Mouse (Mus musculus) forebrain, embryonic 15.5 days (tissue): ENCODE results near the gene Abhd17b. TPM values are rescaled to one million over a fixed set of nuclear protein-coding genes. Genes with fewer than 3 reads are reported as not detected.

ENCODE experiments used
- ATAC-seq: fragments of 200-750 bp; cut with Nextera tagmentation; replicated peaks from 2 replicates; pipeline ENCODE4 v1.8.0; 2017; ENCODE audit warnings: mild to moderate bottlenecking, moderate TSS enrichment, moderate library complexity
- H3K27ac ChIP-seq: fragments of 300-500 bp; sonication (generic); replicated peaks from 2 replicates; pipeline ENCODE4 v1.5.1; 2015; ENCODE audit warnings: mild to moderate bottlenecking, inconsistent platforms
- H3K27me3 ChIP-seq: fragments of 300-500 bp; sonication (generic); 2 replicates; pipeline ENCODE4 v1.6.1; 2015; ENCODE audit warnings: inconsistent platforms
- H3K36me3 ChIP-seq: fragments of 300-500 bp; sonication (generic); 2 replicates; pipeline ENCODE4 v1.6.1; 2015; ENCODE audit warnings: mild to moderate bottlenecking, inconsistent platforms
- H3K4me1 ChIP-seq: fragments of 300-500 bp; sonication (generic); 2 replicates; pipeline ENCODE4 v1.6.1; 2015; ENCODE audit warnings: inconsistent platforms
- H3K4me2 ChIP-seq: fragments of 300-500 bp; sonication (generic); replicated peaks from 2 replicates; pipeline ENCODE4 v1.6.1; 2015; ENCODE audit warnings: mild to moderate bottlenecking, inconsistent platforms
- H3K4me3 ChIP-seq: fragments of 300-500 bp; sonication (generic); 2 replicates; pipeline ENCODE4 v1.5.1; 2015; ENCODE audit warnings: mild to moderate bottlenecking, inconsistent platforms
- H3K9ac ChIP-seq: fragments of 300-500 bp; sonication (generic); replicated peaks from 2 replicates; pipeline ENCODE4 v1.6.1; 2015; ENCODE audit warnings: mild to moderate bottlenecking, inconsistent platforms
- H3K9me3 ChIP-seq: fragments of 300-500 bp; sonication (generic); 2 replicates; pipeline ENCODE4 v1.6.1; 2016; ENCODE audit warnings: inconsistent platforms
- WGBS: fragments of 180-500 bp; shearing (Covaris S2); methylation state at CpG from one replicate; pipeline ENCODE4 v1.1.7; 2015; ENCODE audit warnings: mixed read lengths; 5-methylcytosine and 5-hydroxymethylcytosine counted together
- polyA plus RNA-seq: library from polyadenylated mRNA; unstranded; fragments of >200 nt; fragmentation: Nextera tagmentation; extraction: Ambion mirVana; gene quantifications from 2 replicates; pipeline ENCODE4 v1.2.1, GENCODE M21; 2015

Gene Abhd17b
- polyA plus RNA-seq, 1 experiment from 2014 or later, result 44.1 TPM

DNA sequence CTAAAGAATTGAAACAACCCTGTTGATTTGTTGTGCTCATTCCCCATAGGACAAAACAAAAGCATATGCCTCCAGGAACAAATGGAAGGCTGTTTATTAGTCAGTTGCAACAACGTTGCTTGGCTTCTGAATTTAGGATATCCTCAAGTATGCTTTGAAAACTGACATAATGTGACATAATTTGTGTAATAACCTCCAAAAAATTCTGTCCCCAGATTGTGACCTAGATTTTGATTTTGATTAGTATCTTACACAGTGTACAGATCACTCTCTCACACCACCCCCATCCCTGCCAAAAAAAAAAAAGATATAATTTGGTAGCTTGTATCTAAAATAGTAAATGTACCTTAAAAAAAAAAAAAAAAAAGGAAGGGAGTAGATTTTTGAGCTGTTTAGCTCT lies 7.7 kb downstream of the Abhd17b start:
- H3K9me3 ChIP-seq, result no peaks in the 10 kb centered on the region
- H3K4me3 ChIP-seq, result no peak overlapping the region
- no peak overlapping the region for H3K9ac ChIP-seq
- H3K4me1 ChIP-seq, result peaks cover 5% of the 10 kb centered on the region
- H3K27ac ChIP-seq, result no peak overlapping the region
- H3K27me3 ChIP-seq, result no peaks in the 10 kb centered on the region
- H3K36me3 ChIP-seq, result no peaks in the 10 kb centered on the region
- ATAC-seq, result no peak
- WGBS, result 66% methylated on average over 1 of the region's 1 CpGs
- no peak overlapping the region for H3K4me2 ChIP-seq

DNA sequence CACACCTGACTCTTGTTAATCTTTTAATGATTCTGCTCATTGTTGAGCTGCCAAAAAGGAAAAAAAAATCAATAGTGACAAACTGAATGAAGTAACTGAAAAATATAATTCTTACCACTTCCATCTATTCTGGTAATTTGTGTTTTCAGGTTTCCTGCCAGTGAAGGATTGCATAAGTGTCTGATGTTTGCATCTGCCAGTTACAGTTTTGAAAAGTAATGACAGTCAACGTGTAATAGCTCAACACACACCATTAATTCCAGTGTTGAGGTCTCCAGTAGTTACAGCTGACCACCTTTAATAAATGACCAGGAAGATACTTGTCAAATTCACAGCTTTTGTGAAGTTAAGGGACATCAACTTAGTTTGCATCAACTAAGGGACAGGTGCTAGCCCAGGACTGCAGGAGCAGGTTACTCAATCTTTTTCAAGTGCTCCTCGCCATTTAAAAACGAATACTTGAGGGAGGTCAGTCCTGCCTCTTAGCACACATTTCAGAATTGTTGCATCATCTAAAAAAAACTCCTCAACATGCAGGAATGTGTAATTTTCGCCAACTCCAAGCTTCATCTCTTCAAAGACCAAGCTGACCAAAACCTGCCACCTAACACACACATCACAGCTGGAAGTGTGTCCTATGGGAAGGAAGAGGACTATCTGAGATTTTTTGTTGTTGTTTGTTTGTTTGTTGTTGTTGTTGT lies 10.9 kb downstream of the Abhd17b start:
- 86% methylated on average over 4 of the region's 4 CpGs for WGBS
- Histone ChIP-seq H3K36me3 (no peaks in the 10 kb centered on the region), H3K27me3 (no peaks in the 10 kb centered on the region), H3K4me3 (no peak overlapping the region), H3K9ac (no peak overlapping the region), H3K4me2 (no peak overlapping the region), H3K9me3 (no peaks in the 10 kb centered on the region), H3K4me1 (no peaks in the 10 kb centered on the region), H3K27ac (no peak overlapping the region)
- ATAC-seq, result no peak

DNA sequence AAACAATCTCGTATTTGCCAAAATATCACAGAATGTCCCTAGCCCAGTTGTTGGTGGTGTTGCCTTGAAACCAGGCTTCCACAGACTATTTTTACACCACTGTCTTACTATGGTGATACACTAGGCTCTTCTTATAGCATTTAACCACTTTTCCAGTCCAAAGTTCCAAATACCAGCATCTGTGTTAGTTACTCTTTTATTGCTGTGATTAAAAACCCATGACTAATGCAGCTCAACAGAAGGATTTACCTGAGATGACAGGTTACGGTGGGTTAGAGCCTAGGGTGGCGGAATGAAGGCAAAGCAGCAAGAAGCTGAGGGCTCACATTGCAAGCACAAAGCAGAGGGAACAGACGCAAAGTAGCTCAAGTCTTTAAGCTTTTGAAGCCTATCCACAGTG lies 16.7 kb downstream of the Abhd17b start:
- no peak overlapping the region for H3K4me3 ChIP-seq
- H3K36me3 ChIP-seq, result 0 out of 2 replicates have a peak, but pooled peaks cover 2% of the 10 kb centered on the region
- ATAC-seq, result no peak
- WGBS, result 96% methylated on average over 4 of the region's 4 CpGs
- H3K27ac ChIP-seq, result no peak overlapping the region
- no peak overlapping the region for H3K9ac ChIP-seq
- no peak overlapping the region for H3K4me2 ChIP-seq
- H3K4me1 ChIP-seq, result no peaks in the 10 kb centered on the region
- no peaks in the 10 kb centered on the region for H3K9me3 ChIP-seq
- no peaks in the 10 kb centered on the region for H3K27me3 ChIP-seq

DNA sequence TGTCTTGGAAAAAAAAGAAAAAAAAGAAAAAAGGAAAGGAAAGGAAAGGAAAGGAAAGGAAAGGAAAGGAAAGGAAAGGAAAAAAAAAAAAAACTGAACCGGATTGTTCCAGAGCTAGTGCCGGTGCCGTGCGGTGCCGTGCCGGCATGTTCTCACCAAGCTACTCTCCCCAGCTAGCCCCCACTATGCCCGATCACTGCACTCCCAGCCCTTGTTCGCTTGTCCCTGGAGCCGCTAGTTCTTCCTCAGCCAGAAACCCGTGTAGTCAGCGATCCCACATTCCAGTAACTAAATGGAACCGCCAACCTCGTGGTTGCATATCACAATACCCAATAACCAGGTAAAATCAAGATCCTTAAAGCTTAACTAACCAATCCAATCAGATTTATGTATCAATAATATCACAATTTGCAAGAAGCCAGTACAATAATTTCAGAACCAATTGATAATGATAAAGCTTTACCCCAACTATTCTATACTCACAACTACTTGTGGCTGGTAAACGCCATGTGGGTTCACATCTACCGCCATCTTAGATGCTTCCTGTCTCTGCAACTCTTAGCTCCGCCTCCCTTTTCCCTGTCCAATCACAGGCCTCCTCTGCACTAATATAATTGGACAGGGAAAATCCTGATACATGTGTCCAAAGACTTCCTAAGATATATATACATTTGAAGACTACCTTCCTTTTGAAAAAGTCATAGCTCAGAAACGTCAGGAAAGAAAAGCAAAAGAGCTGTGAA lies 21.5 kb downstream of the Abhd17b start:
- Histone ChIP-seq H3K9ac (no peak overlapping the region), H3K4me2 (no peak overlapping the region)
- WGBS, result 98% methylated on average over 17 of the region's 17 CpGs

DNA sequence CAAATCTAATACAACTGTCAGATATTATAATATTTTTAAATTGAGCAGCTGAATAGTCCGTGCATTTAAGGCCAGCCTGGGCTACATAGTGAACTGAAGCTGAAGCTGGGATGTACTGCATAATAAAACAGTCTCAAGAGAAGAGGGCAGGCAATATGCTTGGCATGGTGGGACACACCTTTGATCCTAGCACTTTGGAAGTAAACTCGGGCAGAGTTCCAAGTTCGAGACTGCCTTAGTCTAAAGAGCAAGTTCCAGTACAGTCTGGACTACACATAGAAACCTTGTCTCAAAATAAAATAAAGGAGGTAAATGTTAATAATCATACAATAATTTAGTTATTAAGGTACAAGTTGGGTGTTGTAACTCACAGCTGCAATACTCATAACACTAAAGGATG lies 27.1 kb downstream of the Abhd17b start:
- H3K4me3 ChIP-seq, result no peak overlapping the region
- H3K27ac ChIP-seq, result no peak overlapping the region
- H3K4me2 ChIP-seq, result no peak overlapping the region
- ATAC-seq, result no peak
- no peaks in the 10 kb centered on the region for H3K9me3 ChIP-seq
- peaks cover 13% of the 10 kb centered on the region for H3K36me3 ChIP-seq
- no peak overlapping the region for H3K9ac ChIP-seq
- no peaks in the 10 kb centered on the region for H3K4me1 ChIP-seq
- 96% methylated on average over 3 of the region's 3 CpGs for WGBS
- H3K27me3 ChIP-seq, result no peaks in the 10 kb centered on the region

More for the DNA sequence above, 21.5 kb downstream of the Abhd17b start:
- no peak overlapping the region for H3K27ac ChIP-seq
- no peak for ATAC-seq
- H3K36me3 ChIP-seq, result 0 out of 2 replicates have a peak, but pooled peaks cover 2% of the 10 kb centered on the region
- no peaks in the 10 kb centered on the region for H3K4me1 ChIP-seq
- H3K9me3 ChIP-seq, result no peaks in the 10 kb centered on the region
- no peaks in the 10 kb centered on the region for H3K27me3 ChIP-seq
- no peak overlapping the region for H3K4me3 ChIP-seq

DNA sequence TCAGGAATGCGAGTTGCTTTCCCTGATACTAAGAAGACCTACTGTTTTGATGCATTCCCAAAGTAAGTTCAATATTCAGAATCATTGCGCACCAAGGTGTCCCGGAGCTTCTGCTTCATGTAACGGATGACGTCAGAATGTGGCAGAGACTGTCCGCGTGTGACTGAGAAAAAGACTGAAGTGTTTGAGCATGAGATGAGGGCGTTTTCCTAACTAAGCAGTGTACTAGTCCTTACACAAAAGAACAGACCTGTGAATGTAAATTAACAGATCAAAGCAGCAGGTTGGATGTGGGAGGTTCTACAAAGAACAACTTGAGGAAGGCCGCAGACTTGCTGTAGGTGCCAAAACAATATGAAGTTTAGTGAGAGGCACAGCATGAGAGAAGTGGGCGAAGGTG lies 28.0 kb downstream of the Abhd17b start:
- ATAC-seq, result no peak
- Histone ChIP-seq H3K4me1 (no peaks in the 10 kb centered on the region), H3K27me3 (no peaks in the 10 kb centered on the region), H3K4me2 (no peak overlapping the region), H3K4me3 (no peak overlapping the region), H3K36me3 (peaks cover 13% of the 10 kb centered on the region), H3K27ac (no peak overlapping the region), H3K9me3 (no peaks in the 10 kb centered on the region), H3K9ac (no peak overlapping the region)
- WGBS, result 95% methylated on average over 10 of the region's 10 CpGs

DNA sequence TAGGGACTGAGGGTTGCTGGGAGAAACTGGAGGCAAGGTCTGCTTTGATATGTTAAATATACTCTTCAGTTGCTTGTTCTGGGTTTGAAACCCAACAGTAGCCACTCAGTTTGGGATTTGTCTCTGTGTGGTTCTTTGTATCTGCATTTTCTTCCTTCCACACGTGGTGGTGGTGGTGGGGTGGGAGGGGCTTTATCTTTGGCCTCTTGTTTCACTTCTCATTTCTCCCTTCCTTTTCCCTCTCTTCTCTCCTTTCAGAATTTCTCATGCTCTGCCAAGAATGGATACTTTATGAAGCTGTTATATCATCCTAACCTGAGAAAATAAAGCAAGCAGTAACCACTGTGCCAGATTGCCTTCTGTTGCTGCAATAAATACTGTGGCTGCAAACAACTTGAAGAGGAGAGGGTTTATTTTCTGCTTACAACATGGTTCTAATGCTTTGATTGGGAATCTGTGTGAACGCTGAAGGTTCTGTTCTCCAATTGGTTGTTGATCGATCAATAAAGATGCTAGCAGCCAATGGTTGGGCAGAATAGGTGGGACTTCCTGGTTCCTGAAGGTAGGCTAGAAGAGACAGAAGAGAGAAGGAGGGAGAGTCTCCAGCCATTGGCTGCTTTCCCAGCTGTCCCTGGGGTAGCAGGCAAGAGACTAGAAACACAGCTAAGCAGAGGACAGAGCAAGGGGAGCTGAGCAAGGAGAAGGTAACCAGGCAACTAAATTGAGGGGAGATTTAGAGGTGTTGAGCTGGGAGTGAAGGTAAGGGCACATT lies 60.5 kb downstream of the Abhd17b start:
- ATAC-seq, result no peak
- Histone ChIP-seq H3K9me3 (no peaks in the 10 kb centered on the region), H3K9ac (no peak overlapping the region), H3K27ac (no peak overlapping the region), H3K27me3 (no peaks in the 10 kb centered on the region), H3K4me1 (no peaks in the 10 kb centered on the region), H3K4me2 (no peak overlapping the region), H3K36me3 (no peaks in the 10 kb centered on the region), H3K4me3 (no peak overlapping the region)
- WGBS, result 73% methylated on average over 3 of the region's 3 CpGs

DNA sequence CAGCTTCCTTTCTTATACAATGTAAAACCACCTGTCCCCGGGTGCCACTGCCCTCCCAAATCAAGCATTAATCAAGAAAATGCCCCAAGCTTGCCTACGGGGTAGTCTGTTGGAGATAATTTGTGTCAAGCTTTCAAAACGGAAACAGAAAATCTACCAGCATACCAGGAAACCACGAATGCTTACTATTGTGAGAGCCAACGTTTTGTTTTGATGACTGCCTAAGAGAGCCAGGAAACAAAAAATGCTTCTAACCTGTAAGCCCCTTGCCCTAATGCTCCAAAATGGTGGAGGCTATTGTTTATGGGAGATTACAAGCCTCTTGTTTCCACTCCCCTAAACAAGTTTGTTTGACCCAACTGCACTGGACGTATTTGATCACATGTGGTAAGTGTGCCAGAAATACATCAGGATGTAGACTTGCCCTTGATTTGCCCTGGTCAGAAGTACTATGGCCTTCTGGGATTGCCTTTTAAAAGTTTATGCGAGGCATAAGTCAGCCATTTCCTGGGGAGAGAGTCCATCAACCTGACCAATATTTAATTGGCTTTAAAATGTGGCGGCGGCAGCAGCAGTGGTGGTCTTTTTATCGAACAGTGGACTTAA lies 61.4 kb downstream of the Abhd17b start:
- no peaks in the 10 kb centered on the region for H3K4me1 ChIP-seq
- H3K4me2 ChIP-seq, result no peak overlapping the region
- H3K27me3 ChIP-seq, result no peaks in the 10 kb centered on the region
- 82% methylated on average over 10 of the region's 10 CpGs for WGBS
- H3K4me3 ChIP-seq, result no peak overlapping the region
- no peak for ATAC-seq
- no peak overlapping the region for H3K9ac ChIP-seq
- no peak overlapping the region for H3K27ac ChIP-seq
- no peaks in the 10 kb centered on the region for H3K9me3 ChIP-seq
- H3K36me3 ChIP-seq, result no peaks in the 10 kb centered on the region

DNA sequence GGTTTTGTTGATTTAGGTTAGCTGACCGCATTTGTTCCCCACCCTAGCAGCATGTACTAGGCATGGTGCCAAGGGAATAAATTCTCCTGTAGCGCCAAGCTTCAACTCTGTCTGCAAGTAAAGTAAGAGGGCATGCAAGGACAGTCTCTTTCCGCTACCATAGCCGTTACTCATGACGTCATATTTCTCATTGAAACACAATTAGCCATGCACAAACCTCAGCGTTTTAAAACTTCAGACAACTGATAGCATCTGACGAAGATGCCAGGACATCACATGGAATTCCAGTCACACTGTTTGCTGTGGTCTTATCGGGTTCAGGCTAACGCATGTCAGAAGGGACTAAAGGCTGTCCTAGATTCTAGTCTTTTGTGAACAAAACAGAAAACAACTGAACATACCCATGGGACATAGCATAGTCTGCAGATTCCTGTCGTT lies 62.0 kb downstream of the Abhd17b start:
- Histone ChIP-seq H3K27me3 (no peaks in the 10 kb centered on the region), H3K4me1 (no peaks in the 10 kb centered on the region), H3K36me3 (no peaks in the 10 kb centered on the region), H3K9me3 (no peaks in the 10 kb centered on the region), H3K9ac (no peak overlapping the region), H3K27ac (no peak overlapping the region), H3K4me2 (no peak overlapping the region), H3K4me3 (no peak overlapping the region)
- no peak for ATAC-seq
- 62% methylated on average over 10 of the region's 10 CpGs for WGBS

DNA sequence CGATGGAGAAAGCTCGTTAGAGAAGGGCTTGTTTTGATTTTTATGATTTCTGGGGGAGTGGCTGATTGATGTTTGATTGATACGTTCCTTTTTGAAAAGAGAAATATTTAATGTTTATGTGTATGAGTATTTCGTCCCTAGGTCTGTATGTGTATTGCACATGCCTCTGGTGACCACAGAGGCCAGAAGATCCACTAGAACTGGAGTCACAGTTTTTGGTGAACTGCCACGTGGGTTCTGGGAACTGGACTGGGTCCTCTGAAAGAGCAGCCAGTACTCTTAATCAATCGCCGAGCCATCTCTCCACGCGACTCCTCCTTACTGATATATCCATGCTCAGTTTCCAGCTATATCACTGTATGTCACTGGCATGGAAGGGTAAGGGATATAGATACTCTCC lies 62.5 kb downstream of the Abhd17b start:
- ATAC-seq, result no peak
- no peak overlapping the region for H3K9ac ChIP-seq
- no peaks in the 10 kb centered on the region for H3K27me3 ChIP-seq
- 81% methylated on average over 9 of the region's 9 CpGs for WGBS
- no peaks in the 10 kb centered on the region for H3K9me3 ChIP-seq
- H3K36me3 ChIP-seq, result no peaks in the 10 kb centered on the region
- H3K4me3 ChIP-seq, result no peak overlapping the region
- H3K4me1 ChIP-seq, result no peaks in the 10 kb centered on the region
- H3K27ac ChIP-seq, result no peak overlapping the region
- no peak overlapping the region for H3K4me2 ChIP-seq

DNA sequence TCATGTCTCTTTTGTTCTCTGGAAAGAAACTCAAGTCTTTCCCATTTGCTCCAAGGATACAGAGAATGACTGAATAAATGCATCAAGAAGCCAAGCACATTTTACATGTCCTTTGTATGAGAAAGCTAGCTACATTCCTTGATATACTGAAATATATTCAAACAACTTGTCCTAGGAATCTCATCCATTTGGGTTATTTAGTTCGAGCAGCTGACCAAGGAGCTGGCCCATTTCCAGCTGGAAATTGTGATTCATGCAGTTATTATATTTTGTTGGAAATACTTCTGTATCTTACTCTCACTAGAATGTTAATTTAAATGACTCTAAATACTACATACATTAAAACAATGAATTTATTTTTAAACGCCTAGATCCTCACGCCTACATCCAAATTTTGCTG lies 63.5 kb downstream of the Abhd17b start:
- Histone ChIP-seq H3K27ac (no peak overlapping the region), H3K4me3 (no peak overlapping the region), H3K9ac (no peak overlapping the region), H3K27me3 (no peaks in the 10 kb centered on the region), H3K4me2 (no peak overlapping the region), H3K4me1 (no peaks in the 10 kb centered on the region), H3K36me3 (no peaks in the 10 kb centered on the region), H3K9me3 (no peaks in the 10 kb centered on the region)
- no peak for ATAC-seq
- 84% methylated on average over 3 of the region's 3 CpGs for WGBS

DNA sequence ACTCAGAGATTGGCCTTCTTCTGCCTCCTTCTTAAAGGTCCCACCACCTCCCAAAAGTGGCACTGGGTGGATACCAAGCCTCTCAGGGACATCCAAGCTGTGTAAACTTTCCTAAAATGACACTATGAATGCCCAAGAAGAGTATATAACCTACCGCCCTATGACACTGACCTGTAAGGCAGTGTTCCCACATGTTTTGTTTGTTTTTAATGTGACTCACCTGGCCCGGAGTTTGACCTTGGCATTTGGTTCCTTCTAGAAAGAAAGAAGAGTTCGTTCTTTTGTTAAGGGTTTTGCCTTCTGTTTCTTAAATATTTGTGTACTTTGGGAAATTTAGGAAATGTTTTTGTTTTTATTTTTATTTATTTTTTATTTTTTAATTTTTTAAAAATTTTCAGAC lies 66.2 kb downstream of the Abhd17b start:
- Histone ChIP-seq H3K9me3 (no peaks in the 10 kb centered on the region), H3K9ac (no peak overlapping the region), H3K27ac (no peak overlapping the region), H3K4me3 (no peak overlapping the region), H3K27me3 (no peaks in the 10 kb centered on the region), H3K4me1 (peaks cover 7% of the 10 kb centered on the region), H3K36me3 (no peaks in the 10 kb centered on the region), H3K4me2 (no peak overlapping the region)
- no peak for ATAC-seq
- WGBS, result 94% methylated on average over 3 of the region's 3 CpGs
